9 mouse cellular contexts compared by ENCODE assay signal in genomic region chr5:142841372-142842136, GRCm38 (mm10). TPM values are rescaled to one million over a fixed set of nuclear protein-coding genes. Genes with fewer than 3 reads are reported as not detected.
DNase-seq lines count a peak whose midpoint lies in the region; ATAC-seq and TF ChIP-seq lines count a peak whose summit lies in the region.
"Had no signal": no experiment of that assay in that cellular context is flagged by ENCODE, and none has a peak within 500 bp of the region (broad histone marks: within the 10 kb centered on the region; RNA-seq: fewer than 3 reads in every experiment).

No protein-coding gene starts in this region.

- no peak overlapping the region for H3K9ac ChIP-seq in kidney, postnatal 0 days (ENCODE audit: low read depth, low read length)
- H3K9ac ChIP-seq in heart, postnatal 0 days (replicated peaks; ENCODE audit: low read depth, low read length), result no peak overlapping the region
- H3K9ac ChIP-seq: hindbrain, embryonic 15.5 days had no signal

- no peak for TF ChIP-seq EP300 in heart, postnatal 0 days (IDR thresholded peaks at IDR 0.05; ENCODE audit: low read depth)

- H3K4me2 ChIP-seq in kidney, postnatal 0 days (ENCODE audit: low read length), result no peak overlapping the region
- H3K4me2 ChIP-seq in heart, postnatal 0 days (ENCODE audit: low read depth, low read length), result no peak overlapping the region
- H3K4me2 ChIP-seq: hindbrain, embryonic 15.5 days had no signal

- peak; percentile 84 for DNase-seq in kidney, postnatal 0 days (ENCODE audit: low spot score)
- DNase-seq in kidney, adult 8-10 months, result no peak
- DNase-seq in heart, postnatal 0 days (ENCODE audit: low spot score), result peak; percentile 69
- DNase-seq in lung, postnatal 25 days (ENCODE audit: low spot score), result peak; percentile 24
- DNase-seq in thymus, postnatal 36 days, result no peak
- no peak for DNase-seq in cerebellum, adult 8-10 months

- 61% methylated on average over 8 of the region's 8 CpGs for WGBS in kidney, postnatal 0 days
- WGBS in heart, postnatal 0 days, result 52% methylated on average over 8 of the region's 8 CpGs

- peak overlapping the region; percentile 42; the same call in 1 of the 2 replicates for H3K27ac ChIP-seq in kidney, postnatal 0 days
- H3K27ac ChIP-seq in brown adipose tissue, adult 24 weeks (replicated peaks; ENCODE audit: low read depth, low read length), result peak overlapping the region; percentile 35
- H3K27ac ChIP-seq in heart, postnatal 0 days (ENCODE audit: low read depth), result peak overlapping the region; percentile 58
- H3K27ac ChIP-seq: hindbrain, embryonic 15.5 days had no signal

- no peak overlapping the region for H3K4me3 ChIP-seq in kidney, postnatal 0 days (replicated peaks; ENCODE audit: low read depth, low read length)
- H3K4me3 ChIP-seq in brown adipose tissue, adult 24 weeks (ENCODE audit: insufficient read depth, low read depth, low read length), result no peak overlapping the region
- H3K4me3 ChIP-seq in heart, postnatal 0 days (ENCODE audit: low read depth, low read length), result no peak overlapping the region
- H3K4me3 ChIP-seq: hindbrain, embryonic 15.5 days had no signal

- H3K4me1 ChIP-seq in kidney, postnatal 0 days (replicated peaks; ENCODE audit: insufficient read depth, low read length), result no peaks in the 10 kb centered on the region; the same call in 1 of the 2 replicates
- peaks cover 6% of the 10 kb centered on the region; the same call in 1 of the 2 replicates for H3K4me1 ChIP-seq in brown adipose tissue, adult 24 weeks (ENCODE audit: control insufficient read depth, insufficient read depth, insufficient read length, low read length)
- H3K4me1 ChIP-seq in heart, postnatal 0 days (ENCODE audit: control insufficient read depth, insufficient read depth), result no peaks in the 10 kb centered on the region; the same call in 1 of the 2 replicates
- H3K4me1 ChIP-seq: hindbrain, embryonic 15.5 days had no signal

- TF ChIP-seq CTCF in kidney, postnatal 0 days (IDR thresholded peaks at IDR 0.05; ENCODE audit: low read depth), result no peak
- TF ChIP-seq CTCF in heart, postnatal 0 days (IDR thresholded peaks at IDR 0.05; ENCODE audit: low read depth), result no peak

- no peaks in the 10 kb centered on the region for H3K36me3 ChIP-seq in kidney, postnatal 0 days (ENCODE audit: insufficient read depth, low read length)
- H3K36me3 ChIP-seq in heart, postnatal 0 days (replicated peaks; ENCODE audit: control insufficient read depth, insufficient read depth, low read length), result no peaks in the 10 kb centered on the region
- H3K36me3 ChIP-seq: hindbrain, embryonic 15.5 days had no signal

- 0 out of 2 replicates have a peak, but pooled peaks have one; percentile 15 for ATAC-seq in kidney, postnatal 0 days (replicated peaks; ENCODE audit: low FRiP score, low read depth)
- ATAC-seq in heart, postnatal 0 days (ENCODE audit: insufficient read depth, low read depth), result peak; percentile 61
- no peak for ATAC-seq in megakaryocyte progenitor cell, adult 5-6 weeks (replicated peaks; ENCODE audit: poor library complexity)

- H3K9me3 ChIP-seq in kidney, postnatal 0 days (replicated peaks; ENCODE audit: low read length), result no peaks in the 10 kb centered on the region
- H3K9me3 ChIP-seq in heart, postnatal 0 days (replicated peaks; ENCODE audit: control insufficient read depth, low read length), result no peaks in the 10 kb centered on the region
- H3K9me3 ChIP-seq: hindbrain, embryonic 15.5 days had no signal

- H3K27me3 ChIP-seq in kidney, postnatal 0 days (ENCODE audit: insufficient read depth, low read length), result no peaks in the 10 kb centered on the region
- no peaks in the 10 kb centered on the region for H3K27me3 ChIP-seq in heart, postnatal 0 days (ENCODE audit: control insufficient read depth, insufficient read depth, low read length)
- H3K27me3 ChIP-seq: hindbrain, embryonic 15.5 days had no signal

RNA-seq across cellular contexts. Expression of gene Tnrc18, which starts 24.1 kb away (rescaled TPM):
- polyA plus RNA-seq in kidney, postnatal 0 days (2015; fragmentation: Nextera tagmentation; extraction: Ambion mirVana), result 16.3 and 18.4 TPM in 2 replicates
- 10.6 and 13.2 TPM in 2 replicates for polyA plus RNA-seq in brown adipose tissue, adult 24 weeks (2012; ENCODE audit: insufficient read depth, insufficient read length, missing spikeins)
- 69.3 and 79.0 TPM in 2 replicates for total RNA-seq in heart, postnatal 0 days (2014; rRNA removed; ENCODE audit: low replicate concordance)
- 10.4 TPM in 2 replicates for polyA plus RNA-seq in heart, postnatal 0 days (2015; fragmentation: Nextera tagmentation; extraction: Ambion mirVana)
- 27.3 and 30.2 TPM in 2 replicates for total RNA-seq in megakaryocyte progenitor cell, adult 5-6 weeks (2015)
- total RNA-seq in megakaryocyte progenitor cell, adult 5-6 weeks (2017), result 10.9 and 14.5 TPM in 2 replicates

RNA-seq across cellular contexts. Expression of gene Fbxl18, which starts 53.7 kb away (rescaled TPM):
- polyA plus RNA-seq in kidney, postnatal 0 days (2015; fragmentation: Nextera tagmentation; extraction: Ambion mirVana), result 9.6 and 9.9 TPM in 2 replicates
- polyA plus RNA-seq in brown adipose tissue, adult 24 weeks (2012; ENCODE audit: insufficient read depth, insufficient read length, missing spikeins), result 2.7 and 2.9 TPM in 2 replicates
- total RNA-seq in heart, postnatal 0 days (2014; rRNA removed; ENCODE audit: low replicate concordance), result 12.5 and 17.8 TPM in 2 replicates
- 6.8 and 7.3 TPM in 2 replicates for polyA plus RNA-seq in heart, postnatal 0 days (2015; fragmentation: Nextera tagmentation; extraction: Ambion mirVana)
- total RNA-seq in megakaryocyte progenitor cell, adult 5-6 weeks (2015), result 1.9 and 2.2 TPM in 2 replicates
- 2.4 and 2.6 TPM in 2 replicates for total RNA-seq in megakaryocyte progenitor cell, adult 5-6 weeks (2017)

Comparison
In these comparisons a context has a peak if more than half of its experiments do, and no peak if none do; other contexts are left out.
1. DNase-seq: peak in kidney, postnatal 0 days (single experiment), heart, postnatal 0 days (single experiment) and lung, postnatal 25 days (single experiment); none in kidney, adult 8-10 months (0 of 2), thymus, postnatal 36 days (0 of 2) and cerebellum, adult 8-10 months (single experiment).
2. Peak in every context shown above with its lines, with median percentiles within 50 percentile points of each other: H3K27ac ChIP-seq.